22 mouse cellular contexts compared by ENCODE assay signal in genomic region chr5:66707859-66708258, GRCm38 (mm10). TPM values are rescaled to one million over a fixed set of nuclear protein-coding genes. Genes with fewer than 3 reads are reported as not detected.
DNase-seq lines count a peak whose midpoint lies in the region; ATAC-seq and TF ChIP-seq lines count a peak whose summit lies in the region.
"Had no signal": no experiment of that assay in that cellular context is flagged by ENCODE, and none has a peak within 500 bp of the region (broad histone marks: within the 10 kb centered on the region; RNA-seq: fewer than 3 reads in every experiment).

No protein-coding gene starts in this region.

- H3K36me3 ChIP-seq in lung, embryonic 14.5 days (ENCODE audit: insufficient read depth), result no peaks in the 10 kb centered on the region
- H3K36me3 ChIP-seq in lung, embryonic 16.5 days (ENCODE audit: control insufficient read depth, insufficient read depth, low read length), result no peaks in the 10 kb centered on the region
- H3K36me3 ChIP-seq: embryonic facial prominence, embryonic 10.5 days; embryonic facial prominence, embryonic 12.5 days; forebrain, embryonic 15.5 days had no signal

- TF ChIP-seq CTCF in lung, embryonic 14.5 days (IDR thresholded peaks at IDR 0.05; ENCODE audit: low read depth), result no peak

- H3K9me3 ChIP-seq in lung, embryonic 14.5 days (ENCODE audit: low read depth, low read length), result no peaks in the 10 kb centered on the region
- H3K9me3 ChIP-seq in lung, embryonic 16.5 days (ENCODE audit: control insufficient read depth, low read length), result no peaks in the 10 kb centered on the region
- H3K9me3 ChIP-seq: embryonic facial prominence, embryonic 10.5 days; embryonic facial prominence, embryonic 12.5 days; forebrain, embryonic 13.5 days; forebrain, embryonic 15.5 days had no signal

- H3K4me3 ChIP-seq in lung, embryonic 14.5 days (ENCODE audit: low read depth, low read length), result no peak overlapping the region
- no peak overlapping the region for H3K4me3 ChIP-seq in lung, embryonic 16.5 days (ENCODE audit: low read length)
- H3K4me3 ChIP-seq: embryonic facial prominence, embryonic 10.5 days; embryonic facial prominence, embryonic 12.5 days; forebrain, embryonic 13.5 days; forebrain, embryonic 15.5 days had no signal

- peaks cover 9% of the 10 kb centered on the region; the same call in 1 of the 2 replicates for H3K4me1 ChIP-seq in lung, embryonic 14.5 days (ENCODE audit: insufficient read depth)
- peaks cover 10% of the 10 kb centered on the region for H3K4me1 ChIP-seq in lung, embryonic 16.5 days (replicated peaks; ENCODE audit: control insufficient read depth, insufficient read depth, low read length)

- no peak overlapping the region for H3K4me2 ChIP-seq in lung, embryonic 14.5 days
- no peak overlapping the region for H3K4me2 ChIP-seq in lung, embryonic 16.5 days (ENCODE audit: low read depth, low read length)
- H3K4me2 ChIP-seq: embryonic facial prominence, embryonic 12.5 days; forebrain, embryonic 13.5 days; forebrain, embryonic 15.5 days had no signal

- DNase-seq in lung, embryonic 14.5 days, result peak; percentile 75
- DNase-seq in lung, adult 18-20 months, result no peak
- no peak for DNase-seq in lung, postnatal 36 days
- peak; percentile 48 for DNase-seq in lung, postnatal 10 days
- DNase-seq in lung, postnatal 14 days, result peak; percentile 17
- no peak for DNase-seq in cerebellum, postnatal 4 days (ENCODE audit: low spot score in 2 of 2)
- no peak for DNase-seq in spleen, postnatal 14 days (ENCODE audit: low spot score in 2 of 2)
- DNase-seq: adrenal gland, adult 2 months; adrenal gland, postnatal 10 days; adrenal gland, postnatal 25 days; cerebellum, adult 11 months; cerebellum, adult 18-20 months; cerebellum, adult 8-10 months; cerebellum, adult 9-11 months; cerebellum, postnatal 14 days; cerebellum, postnatal 36 days had no signal

- 45% methylated on average over 5 of the region's 5 CpGs for WGBS in lung, embryonic 14.5 days
- 58% methylated on average over 5 of the region's 5 CpGs for WGBS in lung, embryonic 16.5 days

- no peaks in the 10 kb centered on the region for H3K27me3 ChIP-seq in lung, embryonic 14.5 days (ENCODE audit: insufficient read depth, low read length)
- H3K27me3 ChIP-seq in lung, embryonic 16.5 days (ENCODE audit: control insufficient read depth, insufficient read depth, low read depth, low read length), result no peaks in the 10 kb centered on the region
- H3K27me3 ChIP-seq: embryonic facial prominence, embryonic 12.5 days; forebrain, embryonic 13.5 days; forebrain, embryonic 15.5 days had no signal

- H3K9ac ChIP-seq in lung, embryonic 14.5 days, result no peak overlapping the region
- no peak overlapping the region for H3K9ac ChIP-seq in lung, embryonic 16.5 days (ENCODE audit: low read length)
- H3K9ac ChIP-seq: embryonic facial prominence, embryonic 12.5 days; forebrain, embryonic 13.5 days; forebrain, embryonic 15.5 days had no signal

- H3K27ac ChIP-seq in lung, embryonic 14.5 days (ENCODE audit: low read depth), result no peak overlapping the region
- no peak overlapping the region for H3K27ac ChIP-seq in lung, embryonic 16.5 days (ENCODE audit: low read length)
- H3K27ac ChIP-seq: embryonic facial prominence, embryonic 10.5 days; embryonic facial prominence, embryonic 12.5 days; forebrain, embryonic 13.5 days; forebrain, embryonic 15.5 days had no signal

- ATAC-seq in lung, embryonic 14.5 days (ENCODE audit: insufficient read depth), result peak; percentile 38; the same call in 1 of the 2 replicates
- peak; percentile 63 for ATAC-seq in lung, embryonic 16.5 days (ENCODE audit: low read depth)
- ATAC-seq: forebrain, embryonic 13.5 days; forebrain, embryonic 15.5 days had no signal

RNA-seq across cellular contexts. Expression of gene Uchl1, which starts 32.0 kb away (rescaled TPM):
- 60.5 and 61.0 TPM in 2 replicates for polyA plus RNA-seq in lung, embryonic 14.5 days (2014; fragmentation: Nextera tagmentation; extraction: Ambion mirVana)
- polyA plus RNA-seq in lung, embryonic 16.5 days (2015; fragmentation: Nextera tagmentation; extraction: Ambion mirVana), result 59.2 and 62.0 TPM in 2 replicates

RNA-seq across cellular contexts. Expression of gene Limch1, which starts 37.8 kb away (rescaled TPM):
- polyA plus RNA-seq in lung, embryonic 14.5 days (2014; fragmentation: Nextera tagmentation; extraction: Ambion mirVana), result 67.8 and 70.5 TPM in 2 replicates
- polyA plus RNA-seq in lung, embryonic 16.5 days (2015; fragmentation: Nextera tagmentation; extraction: Ambion mirVana), result 97.4 and 109 TPM in 2 replicates
- polyA plus RNA-seq: C2C12 had no signal

Comparison
In these comparisons a context has a peak if more than half of its experiments do, and no peak if none do; other contexts are left out.
1. DNase-seq: peak in lung, embryonic 14.5 days (single experiment), lung, postnatal 10 days (single experiment) and lung, postnatal 14 days (single experiment); none in lung, adult 18-20 months (0 of 2), lung, postnatal 36 days (single experiment), cerebellum, postnatal 4 days (0 of 2) and spleen, postnatal 14 days (0 of 2).